Mouse (Mus musculus) thymus, adult 2 months (tissue): ENCODE measurements around the gene Glg1.
"Not testable (repeated sequence)": the region's sequence is repeated elsewhere in the genome, so short reads cannot be mapped to it uniquely, and the experiment has no call there.

Experiments used
- CTCF ChIP-seq: fragments of 200-500 bp; IDR thresholded peaks from 2 replicates; pipeline ENCODE4 v1.5.1; 2012; ENCODE audit warnings: mild to moderate bottlenecking, control low read depth, low read length, moderate library complexity, borderline replicate concordance; ENCODE audit not compliant: control insufficient read depth, poor library complexity, insufficient read depth; ENCODE audit errors: extremely low read depth
- POLR2A ChIP-seq: fragments of 200-500 bp; IDR thresholded peaks from 2 replicates; pipeline ENCODE4 v1.6.1; 2012; ENCODE audit warnings: mild to moderate bottlenecking, low read length, control low read depth, moderate library complexity; ENCODE audit not compliant: control insufficient read depth, poor library complexity, insufficient read depth; ENCODE audit errors: extremely low read depth

GRCm38 (mm10) chr8:111145460-111146012 lies 113.5 kb downstream of the Glg1 start:
- TF ChIP-seq POLR2A, CTCF: not testable (repeated sequence)
